Mouse (Mus musculus): ENCODE measurements around the gene Calhm2. TPM values are rescaled to one million over a fixed set of nuclear protein-coding genes. Genes with fewer than 3 reads are reported as not detected.

The Calhm2 gene
- polyA plus RNA-seq, 1 experiment: 1.4 TPM

- Histone ChIP-seq H3K4me2 (ENCODE audit: low read depth) (no peak overlapping the region), H3K27me3 (ENCODE audit: control insufficient read depth, insufficient read depth, insufficient read length) (no peaks in the 10 kb centered on the region), H3ac (ENCODE audit: control insufficient read depth, insufficient read length) (no peak overlapping the region), H3K36me3 (ENCODE audit: control insufficient read depth, insufficient read depth) (no peaks in the 10 kb centered on the region), H3K4me3 (no peak overlapping the region), H3K79me2 (ENCODE audit: control insufficient read depth, insufficient read depth) (no peaks in the 10 kb centered on the region)
- TF ChIP-seq REST (IDR thresholded peaks at IDR 0.05; ENCODE audit: insufficient read depth, insufficient read length): no peak
- TF ChIP-seq MAX (IDR thresholded peaks at IDR 0.05; ENCODE audit: low read depth): no peak
- TF ChIP-seq TCF3 (IDR thresholded peaks at IDR 0.05; ENCODE audit: insufficient read length, low read depth): no peak
- TF ChIP-seq MYOD1 (IDR thresholded peaks at IDR 0.05; ENCODE audit: control insufficient read depth in 1 of 3, insufficient read length in 2 of 3, low read depth in 2 of 3): no peak
- TF ChIP-seq TCF12 (IDR thresholded peaks at IDR 0.05; ENCODE audit: insufficient read depth, poor library complexity, severe bottlenecking): no peak
- TF ChIP-seq USF1 (IDR thresholded peaks at IDR 0.05; ENCODE audit: low read depth): no peak
- TF ChIP-seq MYOG (IDR thresholded peaks at IDR 0.05; ENCODE audit: control insufficient read depth in 1 of 3, insufficient read depth in 1 of 3, insufficient read length in 2 of 3, low read depth in 2 of 3): no peak
- TF ChIP-seq CEBPB (IDR thresholded peaks at IDR 0.05; ENCODE audit: insufficient read depth, poor library complexity, severe bottlenecking): no peak
- no peak for TF ChIP-seq E2F4 (IDR thresholded peaks at IDR 0.05; ENCODE audit: insufficient read depth)
- TF ChIP-seq SRF (IDR thresholded peaks at IDR 0.05; ENCODE audit: control insufficient read depth, insufficient read length, low read depth): no peak
- TF ChIP-seq POLR2AphosphoS2 (IDR thresholded peaks at IDR 0.05; ENCODE audit: insufficient read length, low read depth): no peak
- no peak for TF ChIP-seq POLR2A (IDR thresholded peaks at IDR 0.05; ENCODE audit: insufficient read length, low read depth)
Observed at GRCm38 (mm10) chr19:47135568-47135967, 2.5 kb downstream of the Calhm2 start.

GRCm38 (mm10) chr19:47133161-47133560, 4.9 kb downstream of the Calhm2 start:
- Histone ChIP-seq H3K27me3 (ENCODE audit: control insufficient read depth, insufficient read depth, insufficient read length) (no peaks in the 10 kb centered on the region), H3K36me3 (ENCODE audit: control insufficient read depth, insufficient read depth) (peaks cover 18% of the 10 kb centered on the region)
- no peak for TF ChIP-seq MAX (IDR thresholded peaks at IDR 0.05; ENCODE audit: low read depth)
- TF ChIP-seq MYOD1 (IDR thresholded peaks at IDR 0.05; ENCODE audit: control insufficient read depth in 1 of 3, insufficient read length in 2 of 3, low read depth in 2 of 3): no peak
- TF ChIP-seq POLR2AphosphoS2 (IDR thresholded peaks at IDR 0.05; ENCODE audit: insufficient read length, low read depth): no peak
- TF ChIP-seq REST (IDR thresholded peaks at IDR 0.05; ENCODE audit: insufficient read depth, insufficient read length): no peak
- TF ChIP-seq SRF (IDR thresholded peaks at IDR 0.05; ENCODE audit: control insufficient read depth, insufficient read length, low read depth): no peak

GRCm38 (mm10) chr19:47130551-47131125, 7.5 kb downstream of the Calhm2 start:
- Histone ChIP-seq H3K4me2 (ENCODE audit: low read depth) (no peak overlapping the region), H3K4me3 (no peak overlapping the region), H3K79me2 (ENCODE audit: control insufficient read depth, insufficient read depth) (no peaks in the 10 kb centered on the region), H3ac (ENCODE audit: control insufficient read depth, insufficient read length) (no peak overlapping the region), H3K27me3 (ENCODE audit: control insufficient read depth, insufficient read depth, insufficient read length) (no peaks in the 10 kb centered on the region), H3K36me3 (ENCODE audit: control insufficient read depth, insufficient read depth) (peaks cover 29% of the 10 kb centered on the region)
- TF ChIP-seq MAX (IDR thresholded peaks at IDR 0.05; ENCODE audit: low read depth) (no peak), CEBPB (IDR thresholded peaks at IDR 0.05; ENCODE audit: insufficient read depth, poor library complexity, severe bottlenecking) (no peak), TCF12 (IDR thresholded peaks at IDR 0.05; ENCODE audit: insufficient read depth, poor library complexity, severe bottlenecking) (no peak), USF1 (IDR thresholded peaks at IDR 0.05; ENCODE audit: low read depth) (no peak), TCF3 (IDR thresholded peaks at IDR 0.05; ENCODE audit: insufficient read length, low read depth) (no peak), POLR2A (IDR thresholded peaks at IDR 0.05; ENCODE audit: insufficient read length, low read depth) (no peak)

More at GRCm38 (mm10) chr19:47133161-47133560, 4.9 kb downstream of the Calhm2 start:
- Histone ChIP-seq H3K79me2 (ENCODE audit: control insufficient read depth, insufficient read depth) (no peaks in the 10 kb centered on the region), H3K4me2 (ENCODE audit: low read depth) (no peak overlapping the region), H3ac (ENCODE audit: control insufficient read depth, insufficient read length) (no peak overlapping the region), H3K4me3 (no peak overlapping the region)

- H3K27me3 ChIP-seq (ENCODE audit: control insufficient read depth, insufficient read depth, insufficient read length): no peaks in the 10 kb centered on the region
- peaks cover 40% of the 10 kb centered on the region for H3K36me3 ChIP-seq (ENCODE audit: control insufficient read depth, insufficient read depth)
- no peak for TF ChIP-seq USF1 (IDR thresholded peaks at IDR 0.05; ENCODE audit: low read depth)
- no peak for TF ChIP-seq REST (IDR thresholded peaks at IDR 0.05; ENCODE audit: insufficient read depth, insufficient read length)
- no peak overlapping the region for H3K4me2 ChIP-seq (ENCODE audit: low read depth)
- no peaks in the 10 kb centered on the region for H3K79me2 ChIP-seq (ENCODE audit: control insufficient read depth, insufficient read depth)
- H3K4me3 ChIP-seq: no peak overlapping the region
- no peak overlapping the region for H3ac ChIP-seq (ENCODE audit: control insufficient read depth, insufficient read length)
Observed at GRCm38 (mm10) chr19:47128835-47129234, 9.3 kb downstream of the Calhm2 start.

- no peak overlapping the region for H3K4me2 ChIP-seq (ENCODE audit: low read depth)
- H3ac ChIP-seq (ENCODE audit: control insufficient read depth, insufficient read length): no peak overlapping the region
- no peak overlapping the region for H3K4me3 ChIP-seq
- no peak for TF ChIP-seq REST (IDR thresholded peaks at IDR 0.05; ENCODE audit: insufficient read depth, insufficient read length)
- TF ChIP-seq TCF12 (IDR thresholded peaks at IDR 0.05; ENCODE audit: insufficient read depth, poor library complexity, severe bottlenecking): no peak
- no peak for TF ChIP-seq USF1 (IDR thresholded peaks at IDR 0.05; ENCODE audit: low read depth)
- no peak for TF ChIP-seq SRF (IDR thresholded peaks at IDR 0.05; ENCODE audit: control insufficient read depth, insufficient read length, low read depth)
- no peaks in the 10 kb centered on the region for H3K27me3 ChIP-seq (ENCODE audit: control insufficient read depth, insufficient read depth, insufficient read length)
- peaks cover 40% of the 10 kb centered on the region for H3K36me3 ChIP-seq (ENCODE audit: control insufficient read depth, insufficient read depth)
- no peaks in the 10 kb centered on the region for H3K79me2 ChIP-seq (ENCODE audit: control insufficient read depth, insufficient read depth)
Observed at GRCm38 (mm10) chr19:47128164-47128563, 9.9 kb downstream of the Calhm2 start.
